Mouse (Mus musculus) lung, adult 18-20 months (tissue): ENCODE data around the gene Tmem259.

Experiments used
- DNase-seq, 2 experiments: peaks; one replicate each; pipeline ENCODE4 v3.0.0; 2022; ENCODE audit warnings: mixed read lengths in 2 of 2

Tmem259 gene

DNA sequence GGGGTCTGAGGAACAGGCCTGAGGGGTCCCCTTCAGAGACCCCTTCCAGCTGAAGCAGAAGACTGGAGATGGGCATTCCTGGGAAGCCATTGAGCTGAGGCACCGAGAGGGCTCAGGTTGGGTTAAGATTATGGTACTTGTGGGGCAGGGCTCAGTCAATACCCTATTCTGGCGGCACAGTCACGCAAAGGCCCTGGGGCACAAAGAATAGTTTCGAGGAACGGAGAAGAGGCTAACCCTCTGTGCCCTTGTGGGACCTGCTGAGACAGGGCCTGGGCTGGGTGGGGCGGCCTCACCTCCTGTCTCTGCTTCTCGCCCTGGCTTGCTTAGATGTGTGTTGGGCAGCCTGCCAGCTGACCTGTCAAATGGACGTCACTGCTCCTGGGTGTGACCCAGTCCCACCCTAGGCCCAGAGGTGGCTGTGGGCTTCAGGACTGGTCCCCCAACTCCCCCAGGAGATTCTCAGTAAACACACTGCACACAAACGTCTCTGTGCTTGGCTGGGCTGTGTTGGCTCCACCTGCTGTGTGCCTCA, 50.9 kb downstream of the Tmem259 start:
- DNase-seq = no peak

GRCm38 (mm10) chr10:79932736-79933135, 51.4 kb downstream of the Tmem259 start:
- peak; percentile 64 to 72 for DNase-seq

- DNase-seq = no peak
Measured at GRCm38 (mm10) chr10:79931797-79932196, 52.3 kb downstream of the Tmem259 start.

GRCm38 (mm10) chr10:79930826-79931186, 53.3 kb downstream of the Tmem259 start:
- no peak for DNase-seq

DNA sequence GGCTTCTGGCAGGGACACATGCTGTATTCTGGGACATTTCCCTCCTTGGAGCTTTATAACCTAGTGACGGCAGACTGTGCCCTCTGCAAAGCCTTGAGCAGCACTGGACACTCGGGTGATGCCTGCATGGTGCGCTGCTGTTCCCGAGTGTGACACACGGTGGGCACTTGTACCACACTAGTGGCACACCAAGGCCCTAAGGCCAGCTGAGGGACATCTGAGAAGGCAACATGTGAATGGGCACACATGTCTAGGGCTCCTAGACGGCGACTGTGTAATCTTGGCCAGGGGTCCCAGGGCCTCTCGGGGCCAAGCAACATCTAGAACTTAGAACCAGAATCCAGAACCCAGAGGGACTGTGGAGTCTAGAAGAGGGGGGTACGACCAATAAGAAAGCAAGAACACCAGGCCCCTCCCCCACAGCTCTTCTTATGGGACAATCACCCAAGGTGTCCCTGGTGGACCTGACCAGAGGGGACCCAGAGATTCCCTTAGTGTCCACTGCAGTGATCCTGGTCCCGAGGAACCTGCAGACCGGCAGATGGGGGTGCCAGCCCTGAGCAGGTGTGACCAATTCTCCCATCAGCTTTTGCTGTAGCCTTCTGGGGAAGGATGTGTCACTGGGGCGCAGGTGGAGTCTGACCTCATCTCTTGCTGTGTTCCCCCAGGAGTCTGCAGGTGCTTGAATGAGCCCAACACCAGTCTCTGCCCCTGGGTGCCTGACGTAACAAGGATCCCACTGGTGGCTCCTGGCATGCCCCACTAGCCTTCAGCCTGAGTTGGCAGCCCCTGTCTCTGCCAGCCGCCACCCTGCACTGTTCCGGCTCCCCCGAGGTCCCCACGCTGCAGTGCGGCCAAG, 53.9 kb downstream of the Tmem259 start:
- no peak for DNase-seq

GRCm38 (mm10) chr10:79928907-79929701, 55.0 kb downstream of the Tmem259 start:
- DNase-seq = no peak

DNA sequence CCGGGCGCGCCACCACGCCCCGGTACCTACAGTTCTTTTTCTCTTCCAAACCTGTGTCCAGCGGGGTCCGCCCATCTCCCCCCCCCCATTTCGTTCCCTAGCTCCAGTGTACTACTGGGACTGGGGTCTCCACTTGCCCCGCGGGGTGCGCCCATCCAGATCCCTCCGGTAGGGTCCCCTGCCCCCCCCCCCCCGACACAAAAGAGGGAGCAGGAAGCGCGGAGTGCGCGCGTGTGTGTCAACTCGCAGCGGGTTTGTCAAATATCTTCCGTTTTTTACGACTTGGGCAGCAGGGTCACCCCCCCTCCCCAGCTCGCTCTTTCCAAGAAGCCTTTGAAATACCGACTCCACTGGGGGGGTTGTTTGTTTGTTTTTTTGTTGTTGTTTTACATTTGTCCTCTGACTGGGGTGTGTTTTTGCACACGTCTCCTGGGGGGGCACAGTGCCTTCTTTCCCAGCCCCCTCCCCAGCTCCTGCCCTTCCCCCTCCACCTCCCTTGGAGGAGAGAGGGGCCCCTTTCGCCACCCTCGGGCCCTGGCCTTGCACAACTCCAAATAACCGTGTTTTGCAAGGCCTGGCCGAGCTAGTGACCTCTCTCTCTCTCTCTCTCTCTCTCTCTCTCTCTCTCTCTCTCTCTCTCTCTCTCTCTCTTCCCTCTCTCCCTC, 56.0 kb downstream of the Tmem259 start:
- DNase-seq = peak; percentile 50 to 68

- peak; percentile 46 to 53 for DNase-seq
Measured at GRCm38 (mm10) chr10:79927324-79928029, 56.7 kb downstream of the Tmem259 start.

- peak; percentile 91 to 93 for DNase-seq
Measured at GRCm38 (mm10) chr10:79926491-79927323, 57.4 kb downstream of the Tmem259 start, which contains the start of gene Arid3a. Arid3a (plus strand) TSS chr10:79927043.

- peak in 1 of 2 experiments; percentile 30 for DNase-seq
Measured at GRCm38 (mm10) chr10:79925785-79926490, 58.2 kb downstream of the Tmem259 start.

DNA sequence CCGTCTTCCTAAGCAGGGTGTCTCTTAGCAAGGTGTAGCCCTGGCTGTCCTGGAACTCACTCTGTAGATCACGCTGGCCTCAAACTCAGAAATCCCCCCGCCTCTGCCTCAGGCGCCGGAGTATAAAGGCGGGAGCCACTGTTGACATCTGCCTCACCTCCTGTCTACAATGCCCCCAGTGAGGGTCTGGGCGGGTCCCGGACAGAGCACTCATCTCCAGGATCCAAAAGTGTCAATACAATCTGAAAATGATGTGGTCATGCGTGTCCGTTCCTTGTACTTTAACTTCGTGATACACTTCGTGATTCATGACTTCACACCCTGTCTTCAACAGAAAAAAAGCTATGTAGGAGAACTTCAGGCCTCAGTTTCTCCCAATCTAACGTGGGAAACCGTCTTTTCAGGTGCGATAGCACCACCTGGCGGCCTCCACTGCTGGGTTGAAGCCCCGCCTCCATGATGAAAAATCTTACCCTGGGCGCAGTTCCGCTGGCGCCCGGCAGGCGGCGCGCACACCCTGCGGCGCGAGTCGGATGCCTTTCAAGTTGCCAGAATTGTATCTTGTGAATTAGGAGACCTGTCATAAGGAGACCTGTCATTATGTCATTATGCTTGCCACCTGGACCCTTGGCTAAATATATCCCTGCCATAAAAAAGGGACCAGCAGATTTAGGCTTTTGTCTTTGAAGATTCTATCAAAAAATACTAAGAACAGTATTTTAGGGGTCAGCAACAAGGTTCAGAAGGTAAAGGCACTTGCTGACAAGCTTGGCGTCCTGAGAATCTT, 58.9 kb downstream of the Tmem259 start:
- DNase-seq = peak; percentile 88 to 89
